Mouse (Mus musculus) limb, embryonic 15.5 days (tissue): ENCODE results near the gene Cfap299. TPM values are rescaled to one million over a fixed set of nuclear protein-coding genes. Genes with fewer than 3 reads are reported as not detected.

ENCODE experiments used
- ATAC-seq: fragments of 200-750 bp; cut with Nextera tagmentation; 2 replicates; pipeline ENCODE4 v1.8.0; 2017; ENCODE audit warnings: low read depth, moderate TSS enrichment; ENCODE audit not compliant: insufficient number of reproducible peaks, low FRiP score, low TSS enrichment
- H3K27ac ChIP-seq: fragments of 300-500 bp; sonication (generic); 2 replicates; pipeline ENCODE4 v1.5.1; 2015; ENCODE audit warnings: moderate library complexity, mild to moderate bottlenecking, inconsistent platforms
- H3K27me3 ChIP-seq: fragments of 300-500 bp; sonication (generic); 2 replicates; pipeline ENCODE4 v1.6.1; 2015; ENCODE audit warnings: inconsistent platforms
- H3K36me3 ChIP-seq: fragments of 300-500 bp; sonication (generic); 2 replicates; pipeline ENCODE4 v1.6.1; 2015; ENCODE audit warnings: inconsistent platforms
- H3K4me1 ChIP-seq: fragments of 300-500 bp; sonication (generic); 2 replicates; pipeline ENCODE4 v1.6.1; 2015; ENCODE audit warnings: inconsistent platforms
- H3K4me2 ChIP-seq: fragments of 300-500 bp; sonication (generic); 2 replicates; pipeline ENCODE4 v1.6.1; 2015; ENCODE audit warnings: mild to moderate bottlenecking, inconsistent platforms
- H3K4me3 ChIP-seq: fragments of 300-500 bp; sonication (generic); 2 replicates; pipeline ENCODE4 v1.5.1; 2015; ENCODE audit warnings: mild to moderate bottlenecking, inconsistent platforms
- H3K9ac ChIP-seq: fragments of 300-500 bp; sonication (generic); 2 replicates; pipeline ENCODE4 v1.6.1; 2015; ENCODE audit warnings: inconsistent platforms
- H3K9me3 ChIP-seq: fragments of 300-500 bp; sonication (generic); 2 replicates; pipeline ENCODE4 v1.6.1; 2016; ENCODE audit warnings: inconsistent platforms
- WGBS: fragments of 180-500 bp; shearing (Covaris S2); methylation state at CpG from one replicate; pipeline ENCODE4 v1.1.7; 2015; 5-methylcytosine and 5-hydroxymethylcytosine counted together
- polyA plus RNA-seq: library from polyadenylated mRNA; unstranded; fragments of >200 nt; fragmentation: Nextera tagmentation; extraction: Ambion mirVana; gene quantifications from 2 replicates; pipeline ENCODE4 v1.2.1, GENCODE M21; 2015

Cfap299 gene
- polyA plus RNA-seq, 1 experiment from 2014 or later = 0.88 TPM

DNA sequence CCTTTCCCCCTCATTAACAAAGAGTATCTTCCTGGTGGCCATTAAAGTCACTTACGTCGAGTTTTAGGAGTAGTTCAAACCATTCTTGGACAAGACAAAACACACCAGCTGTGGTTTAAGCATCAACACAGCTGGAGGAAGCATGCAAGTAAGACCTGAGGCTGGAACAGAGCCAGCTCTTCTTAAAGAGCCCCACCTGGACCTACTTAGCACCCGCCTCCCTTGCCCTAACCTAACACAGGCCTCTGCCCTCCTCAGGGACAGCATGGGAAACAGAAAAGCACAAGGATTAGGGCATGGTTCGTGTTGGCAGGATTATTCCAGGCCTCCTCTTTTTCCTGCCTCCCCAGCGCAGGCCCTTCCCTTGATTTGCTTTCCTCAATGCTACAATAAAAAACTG is 374.9 kb downstream of the Cfap299 start:
- 28% methylated on average over 5 of the region's 5 CpGs for WGBS
- no peak for ATAC-seq
- no peaks in the 10 kb centered on the region for H3K9me3 ChIP-seq

DNA sequence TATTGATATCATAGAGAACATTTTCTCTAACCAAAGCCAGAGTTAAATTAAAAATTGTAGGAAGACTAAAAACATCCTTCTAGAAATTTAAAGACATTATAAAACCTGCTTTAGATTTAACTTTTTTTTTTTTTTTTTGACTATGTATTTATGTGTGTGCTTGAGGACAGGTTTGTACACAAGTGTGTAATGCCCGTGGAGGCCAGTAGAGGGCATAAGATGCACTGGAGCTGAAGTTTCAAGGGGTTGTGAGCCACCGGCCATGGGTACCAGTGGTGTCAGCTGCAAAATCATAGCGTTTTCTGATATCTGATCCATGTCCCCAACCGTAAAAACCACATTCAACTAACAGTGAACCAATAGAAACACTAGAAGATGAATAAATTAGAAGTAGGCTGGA is 377.5 kb downstream of the Cfap299 start:
- Histone ChIP-seq H3K4me2 (no peak overlapping the region), H3K27ac (no peak overlapping the region), H3K4me1 (0 out of 2 replicates have a peak, but pooled peaks cover 10% of the 10 kb centered on the region), H3K36me3 (no peaks in the 10 kb centered on the region), H3K9ac (no peak overlapping the region), H3K9me3 (no peaks in the 10 kb centered on the region), H3K27me3 (no peaks in the 10 kb centered on the region), H3K4me3 (no peak overlapping the region)
- 76% methylated on average over 4 of the region's 4 CpGs for WGBS
- ATAC-seq = no peak

More for the DNA sequence above, 374.9 kb downstream of the Cfap299 start:
- Histone ChIP-seq H3K4me1 (0 out of 2 replicates have a peak, but pooled peaks cover 10% of the 10 kb centered on the region), H3K4me3 (no peak overlapping the region), H3K36me3 (no peaks in the 10 kb centered on the region), H3K27ac (no peak overlapping the region), H3K27me3 (no peaks in the 10 kb centered on the region), H3K9ac (no peak overlapping the region), H3K4me2 (no peak overlapping the region)

DNA sequence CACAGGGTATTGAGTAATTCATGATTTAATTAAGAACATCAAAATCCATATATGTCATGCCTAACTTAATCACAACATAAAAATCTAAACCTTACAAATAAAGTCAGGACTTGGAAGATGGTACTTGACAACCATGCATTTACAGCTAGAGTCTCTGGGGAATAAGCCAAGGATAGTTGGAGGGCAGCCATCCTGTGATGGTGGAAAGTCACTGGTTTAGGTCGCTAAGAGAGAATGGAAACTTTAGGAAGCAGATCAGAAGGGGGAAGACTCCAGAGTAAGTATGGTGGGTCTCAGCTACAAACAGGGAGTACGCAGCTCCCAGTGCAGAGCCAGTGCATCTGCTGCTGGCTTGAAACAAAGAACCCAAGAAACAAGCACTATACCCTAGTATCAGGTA is 386.3 kb downstream of the Cfap299 start:
- no peak for ATAC-seq
- no peaks in the 10 kb centered on the region for H3K9me3 ChIP-seq
- no peaks in the 10 kb centered on the region for H3K36me3 ChIP-seq
- no peaks in the 10 kb centered on the region for H3K4me1 ChIP-seq
- WGBS = 71% methylated on average over 2 of the region's 2 CpGs
- no peak overlapping the region for H3K9ac ChIP-seq
- H3K4me3 ChIP-seq = no peak overlapping the region
- H3K27me3 ChIP-seq = no peaks in the 10 kb centered on the region
- no peak overlapping the region for H3K4me2 ChIP-seq
- H3K27ac ChIP-seq = no peak overlapping the region

DNA sequence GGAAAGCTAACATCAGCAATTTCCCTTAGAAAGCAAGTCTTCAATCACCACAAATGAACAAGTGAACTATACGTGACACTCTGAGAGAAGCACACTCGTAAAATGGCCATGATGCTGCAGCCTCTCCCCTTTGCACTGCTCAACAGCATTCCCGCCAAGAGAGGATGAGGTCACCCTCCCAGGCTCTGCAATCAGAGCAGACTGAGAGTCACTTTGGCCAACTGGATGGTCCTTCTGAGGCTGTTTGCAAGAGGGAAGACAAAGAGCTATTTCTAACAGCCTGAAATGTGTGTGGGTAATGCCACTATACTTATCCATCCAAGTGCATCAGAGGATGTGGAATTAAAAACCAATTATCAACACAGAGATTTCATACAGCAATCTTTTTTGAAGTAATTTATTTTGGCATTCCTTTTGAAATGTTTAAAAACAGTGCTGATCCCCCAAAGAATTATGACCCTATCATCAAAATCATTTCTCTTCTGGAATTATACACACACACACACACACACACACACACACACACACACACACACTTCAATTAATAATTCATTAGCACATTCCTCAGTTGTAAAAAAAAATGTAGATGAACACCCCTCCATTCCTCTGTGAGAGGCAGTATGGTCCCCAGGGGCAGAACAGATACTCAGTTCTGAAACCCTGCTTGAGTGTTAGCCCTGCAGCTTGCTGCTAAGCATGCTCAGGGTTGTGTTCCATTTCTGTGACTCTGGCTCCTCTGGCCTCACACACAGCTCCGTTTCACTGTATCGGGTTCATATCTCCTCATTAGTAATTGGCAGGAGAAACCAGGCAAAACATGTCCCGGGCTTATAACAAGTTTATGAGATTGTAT is 403.3 kb downstream of the Cfap299 start:
- Histone ChIP-seq H3K4me3 (no peak overlapping the region), H3K36me3 (no peaks in the 10 kb centered on the region), H3K9ac (no peak overlapping the region), H3K27ac (no peak overlapping the region), H3K9me3 (no peaks in the 10 kb centered on the region), H3K27me3 (no peaks in the 10 kb centered on the region; the same call in 1 of the 2 replicates), H3K4me2 (no peak overlapping the region), H3K4me1 (0 out of 2 replicates have a peak, but pooled peaks cover 2% of the 10 kb centered on the region)
- WGBS = 26% methylated on average over 6 of the region's 6 CpGs
- ATAC-seq = no peak

DNA sequence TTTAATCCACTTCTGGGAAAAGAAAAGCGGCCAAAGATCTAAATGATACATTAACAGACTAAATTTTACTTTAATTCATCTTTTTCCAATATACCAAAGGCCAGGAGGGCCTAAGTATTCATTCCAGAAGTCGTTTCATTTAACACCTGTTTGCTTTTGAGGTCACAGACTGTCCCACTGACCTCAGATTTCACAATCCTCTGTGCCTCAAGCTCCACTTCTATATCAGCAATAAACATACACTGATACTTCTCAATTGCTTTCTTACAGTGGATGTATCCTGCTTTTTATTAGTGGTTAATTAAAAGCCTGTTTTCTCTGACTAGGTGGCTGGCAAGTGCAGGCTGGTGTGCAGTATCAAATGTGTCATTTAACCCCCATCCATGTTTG is 403.9 kb downstream of the Cfap299 start:
- Histone ChIP-seq H3K4me1 (0 out of 2 replicates have a peak, but pooled peaks cover 2% of the 10 kb centered on the region), H3K4me3 (no peak overlapping the region), H3K9ac (no peak overlapping the region), H3K4me2 (no peak overlapping the region), H3K36me3 (no peaks in the 10 kb centered on the region), H3K27ac (no peak overlapping the region), H3K27me3 (no peaks in the 10 kb centered on the region; the same call in 1 of the 2 replicates), H3K9me3 (no peaks in the 10 kb centered on the region)
- ATAC-seq = no peak
- WGBS = 26% methylated on average over 2 of the region's 2 CpGs

DNA sequence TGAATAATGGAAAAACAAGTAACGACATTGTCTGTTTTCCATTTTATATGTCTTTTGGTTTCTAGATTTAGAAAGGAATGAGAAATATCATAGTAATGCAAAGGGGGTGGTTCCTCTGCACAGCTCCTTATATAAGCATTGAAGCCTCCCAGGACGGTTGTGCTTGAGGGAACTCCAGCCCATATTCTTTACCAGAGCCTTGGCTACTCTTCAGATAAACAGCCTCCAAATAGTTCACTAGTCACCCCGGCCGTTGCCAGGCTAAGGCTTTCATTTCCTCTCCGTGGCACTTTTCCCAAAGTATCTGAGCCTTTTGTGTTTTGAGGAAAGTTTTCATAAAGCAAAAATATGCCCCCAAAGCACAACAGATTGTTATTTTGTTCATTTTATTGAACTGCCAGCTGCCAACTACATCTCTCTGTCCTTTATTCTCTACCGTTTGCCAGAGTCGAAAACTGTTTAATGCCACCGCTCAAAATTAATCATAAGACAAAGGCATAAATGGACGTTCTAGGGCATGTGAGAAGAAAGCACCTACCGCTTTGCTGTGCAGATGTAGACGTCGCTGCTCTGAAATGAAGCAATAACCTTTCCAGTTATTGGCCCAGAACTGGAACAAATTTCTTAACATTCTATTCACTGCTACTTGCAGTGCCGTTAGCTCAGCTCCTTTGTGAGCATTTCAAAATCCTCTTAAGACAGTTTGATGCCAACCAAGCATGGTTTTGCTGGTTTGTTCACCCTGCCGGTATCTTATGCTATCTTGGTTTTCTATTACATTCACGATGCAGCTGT is 433.0 kb downstream of the Cfap299 start:
- H3K27ac ChIP-seq = peak overlapping the region; percentile 23; the same call in 1 of the 2 replicates

DNA sequence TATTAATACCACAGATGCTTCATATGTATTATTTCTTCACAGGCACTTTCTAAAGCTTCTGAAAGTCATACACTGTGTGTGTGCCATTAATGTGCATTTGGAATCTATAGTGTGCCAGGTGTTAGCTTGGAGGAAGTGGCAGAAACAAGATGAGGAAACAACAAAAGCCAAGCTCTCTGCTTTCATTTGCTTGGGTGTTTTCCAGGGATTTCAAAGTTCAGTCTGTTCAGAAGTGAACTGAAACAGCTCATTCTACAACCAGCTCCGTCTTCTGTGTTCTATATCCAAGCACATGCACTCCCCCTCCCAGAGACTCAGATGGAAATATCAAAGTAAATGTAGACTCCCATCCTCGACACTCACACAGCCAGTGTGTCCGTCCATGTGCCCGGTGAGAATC is 449.5 kb downstream of the Cfap299 start:
- H3K36me3 ChIP-seq = no peaks in the 10 kb centered on the region
- no peak overlapping the region for H3K4me2 ChIP-seq
- no peak overlapping the region for H3K4me3 ChIP-seq
- ATAC-seq = no peak
- no peaks in the 10 kb centered on the region for H3K27me3 ChIP-seq
- 69% methylated on average over 4 of the region's 4 CpGs for WGBS
- H3K9me3 ChIP-seq = no peaks in the 10 kb centered on the region
- no peak overlapping the region for H3K9ac ChIP-seq
- no peak overlapping the region for H3K27ac ChIP-seq
- no peaks in the 10 kb centered on the region for H3K4me1 ChIP-seq

More for the DNA sequence above, 433.0 kb downstream of the Cfap299 start:
- H3K9ac ChIP-seq = no peak overlapping the region
- no peaks in the 10 kb centered on the region for H3K27me3 ChIP-seq
- H3K4me3 ChIP-seq = no peak overlapping the region
- no peaks in the 10 kb centered on the region for H3K36me3 ChIP-seq
- H3K4me2 ChIP-seq = no peak overlapping the region
- 47% methylated on average over 15 of the region's 15 CpGs for WGBS
- 0 out of 2 replicates have a peak, but pooled peaks have one; percentile 30 for ATAC-seq
- H3K4me1 ChIP-seq = no peaks in the 10 kb centered on the region
- no peaks in the 10 kb centered on the region for H3K9me3 ChIP-seq

DNA sequence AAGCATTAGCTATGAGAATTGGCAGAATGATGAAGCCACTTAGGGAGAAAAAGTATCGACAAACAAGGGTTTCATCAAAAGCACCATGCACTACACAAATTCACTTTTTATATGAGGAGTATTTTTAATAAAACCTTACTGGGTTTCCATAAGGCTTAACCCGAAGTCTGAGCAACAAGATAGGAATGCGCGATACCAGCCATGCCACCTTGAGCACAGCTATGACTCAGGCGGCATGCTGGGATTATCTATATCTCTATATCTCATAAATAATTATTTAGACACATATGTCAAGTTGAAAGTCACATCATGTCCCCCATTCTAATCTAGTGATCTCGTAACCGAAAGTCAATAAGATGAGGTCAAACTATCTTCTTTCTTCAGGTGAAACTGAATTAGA is 453.0 kb downstream of the Cfap299 start:
- Histone ChIP-seq H3K4me2 (no peak overlapping the region), H3K4me3 (no peak overlapping the region), H3K9me3 (no peaks in the 10 kb centered on the region), H3K27ac (no peak overlapping the region), H3K4me1 (no peaks in the 10 kb centered on the region), H3K36me3 (no peaks in the 10 kb centered on the region), H3K9ac (no peak overlapping the region), H3K27me3 (no peaks in the 10 kb centered on the region)
- WGBS = 85% methylated on average over 7 of the region's 7 CpGs
- no peak for ATAC-seq

DNA sequence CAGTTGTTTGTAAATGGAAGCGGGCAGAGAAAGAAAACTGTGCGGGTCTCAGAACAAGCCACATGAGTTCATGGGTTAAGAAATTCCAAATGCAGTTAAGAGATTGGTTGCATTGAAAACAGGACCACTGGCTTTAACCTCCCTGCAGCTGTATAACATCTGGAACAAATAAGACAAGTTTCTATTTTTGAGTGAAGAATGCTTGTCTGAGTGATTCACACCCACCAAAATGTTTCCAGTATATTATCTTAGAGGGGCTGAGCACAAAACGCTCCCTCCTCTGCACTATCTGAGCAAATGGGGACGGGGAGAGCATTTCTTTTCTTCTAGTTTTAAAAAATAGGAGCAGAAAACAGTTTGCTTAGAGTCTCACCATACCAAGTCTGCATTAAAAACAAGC is 458.6 kb downstream of the Cfap299 start:
- peaks cover 9% of the 10 kb centered on the region; the same call in 1 of the 2 replicates for H3K4me1 ChIP-seq
- no peak overlapping the region for H3K4me3 ChIP-seq
- 0 out of 2 replicates have a peak overlapping the region, but pooled peaks have one; percentile 14 for H3K27ac ChIP-seq
- 32% methylated on average over 4 of the region's 4 CpGs for WGBS
- peaks cover 11% of the 10 kb centered on the region; the same call in 1 of the 2 replicates for H3K27me3 ChIP-seq
- no peak overlapping the region for H3K9ac ChIP-seq
- no peak overlapping the region for H3K4me2 ChIP-seq
- H3K36me3 ChIP-seq = no peaks in the 10 kb centered on the region
- no peak for ATAC-seq
- H3K9me3 ChIP-seq = no peaks in the 10 kb centered on the region

DNA sequence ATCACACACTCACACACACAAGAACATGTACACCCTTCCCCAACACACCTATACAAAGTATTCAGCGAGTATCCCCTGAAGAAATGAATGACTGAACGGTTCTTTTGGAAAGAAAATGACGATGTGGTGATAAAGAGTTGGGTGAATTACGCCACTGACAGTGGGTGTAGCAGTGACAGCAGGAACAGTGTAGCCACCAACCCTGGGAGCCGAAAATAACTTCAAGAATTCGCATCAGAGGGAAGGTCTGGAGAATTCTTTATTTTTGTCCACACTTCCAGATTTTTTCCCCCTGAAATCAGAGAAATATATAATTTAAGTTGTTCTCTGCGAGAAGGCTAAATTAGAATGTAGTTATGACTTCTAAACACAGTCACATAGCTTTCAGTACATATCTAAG is 459.5 kb downstream of the Cfap299 start:
- no peak overlapping the region for H3K4me2 ChIP-seq
- peaks cover 9% of the 10 kb centered on the region; the same call in 1 of the 2 replicates for H3K4me1 ChIP-seq
- H3K27me3 ChIP-seq = peaks cover 11% of the 10 kb centered on the region; the same call in 1 of the 2 replicates
- ATAC-seq = no peak
- H3K36me3 ChIP-seq = no peaks in the 10 kb centered on the region
- H3K9ac ChIP-seq = no peak overlapping the region
- H3K4me3 ChIP-seq = no peak overlapping the region
- H3K27ac ChIP-seq = no peak overlapping the region
- H3K9me3 ChIP-seq = no peaks in the 10 kb centered on the region
- WGBS = 77% methylated on average over 7 of the region's 7 CpGs

DNA sequence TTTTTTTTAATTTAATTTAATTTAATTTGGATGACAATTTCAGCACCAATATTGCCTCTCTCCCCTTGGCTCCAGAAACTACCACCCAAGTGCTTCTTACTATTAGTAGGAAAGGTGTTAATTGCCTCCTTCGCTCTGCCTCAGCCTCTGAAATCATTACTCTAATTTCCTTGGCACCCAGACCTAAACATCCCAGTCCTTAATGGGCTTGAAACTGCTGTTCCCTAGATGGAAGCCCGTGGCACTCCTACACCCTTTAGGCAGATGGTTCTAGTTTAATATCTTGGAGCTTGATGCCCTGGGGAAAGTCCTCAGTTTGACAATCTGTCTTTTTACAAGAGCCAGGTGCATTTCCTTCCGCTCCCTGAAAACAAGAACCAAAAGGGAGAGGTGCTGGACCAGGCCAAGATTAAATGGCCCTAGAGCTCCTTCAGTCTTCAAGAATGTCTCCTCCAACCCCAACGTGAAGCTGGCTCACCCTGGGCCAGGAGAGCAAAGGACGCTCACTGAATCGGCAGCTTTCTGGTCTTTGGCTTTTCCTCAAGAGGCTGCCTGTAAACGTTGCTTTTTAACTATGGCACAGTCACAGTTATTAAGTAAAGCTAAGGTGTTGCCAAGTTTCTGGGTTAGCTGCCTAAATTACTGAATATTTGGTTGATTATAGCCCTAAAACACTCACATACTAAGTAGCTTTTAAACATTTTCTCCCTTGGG is 461.9 kb downstream of the Cfap299 start:
- 22% methylated on average over 7 of the region's 7 CpGs for WGBS
- Histone ChIP-seq H3K27me3 (peaks cover 11% of the 10 kb centered on the region; the same call in 1 of the 2 replicates), H3K4me3 (no peak overlapping the region), H3K9me3 (no peaks in the 10 kb centered on the region), H3K4me2 (no peak overlapping the region), H3K27ac (no peak overlapping the region), H3K4me1 (peaks cover 9% of the 10 kb centered on the region; the same call in 1 of the 2 replicates), H3K36me3 (no peaks in the 10 kb centered on the region), H3K9ac (no peak overlapping the region)
- ATAC-seq = no peak
